Mouse (Mus musculus) splenic B cell, adult 2 months (primary cell): ENCODE measurements around the gene Plxnb2.
A peak's percentile ranks its signal among the peaks of the same experiment; 100 is the strongest.

Experiments
- DNase-seq: peaks from one replicate; pipeline ENCODE4 v3.0.0-alpha.2; 2011; ENCODE audit warnings: low read depth, low spot score
- H3K27me3 ChIP-seq: 2 replicates; pipeline ENCODE4 v1.6.1; 2012; ENCODE audit warnings: mild to moderate bottlenecking, low read length, moderate library complexity, mixed read lengths; ENCODE audit not compliant: control insufficient read depth, poor library complexity, insufficient read depth, severe bottlenecking
- H3K36me3 ChIP-seq: 2 replicates; pipeline ENCODE4 v1.6.1; 2012; ENCODE audit warnings: mild to moderate bottlenecking, low read length, moderate library complexity, mixed read lengths; ENCODE audit not compliant: control insufficient read depth, poor library complexity, insufficient read depth, severe bottlenecking

Gene Plxnb2

GRCm38 (mm10) chr15:89147895-89148294 lies 32.7 kb downstream of the Plxnb2 start:
- no peak for DNase-seq
- H3K36me3 ChIP-seq: peaks cover 2% of the 10 kb centered on the region; the same call in 1 of the 2 replicates
- H3K27me3 ChIP-seq: no peaks in the 10 kb centered on the region

- Histone ChIP-seq H3K27me3 (no peaks in the 10 kb centered on the region), H3K36me3 (peaks cover 2% of the 10 kb centered on the region; the same call in 1 of the 2 replicates)
- DNase-seq: no peak
Measured at GRCm38 (mm10) chr15:89147456-89147855, 33.1 kb downstream of the Plxnb2 start.

GRCm38 (mm10) chr15:89147024-89147423 lies 33.6 kb downstream of the Plxnb2 start:
- H3K36me3 ChIP-seq: peaks cover 2% of the 10 kb centered on the region; the same call in 1 of the 2 replicates
- DNase-seq: peak; percentile 86
- no peaks in the 10 kb centered on the region for H3K27me3 ChIP-seq

GRCm38 (mm10) chr15:89146537-89146936 lies 34.1 kb downstream of the Plxnb2 start:
- H3K27me3 ChIP-seq: no peaks in the 10 kb centered on the region
- peak; percentile 73 for DNase-seq
- peaks cover 2% of the 10 kb centered on the region; the same call in 1 of the 2 replicates for H3K36me3 ChIP-seq

DNA sequence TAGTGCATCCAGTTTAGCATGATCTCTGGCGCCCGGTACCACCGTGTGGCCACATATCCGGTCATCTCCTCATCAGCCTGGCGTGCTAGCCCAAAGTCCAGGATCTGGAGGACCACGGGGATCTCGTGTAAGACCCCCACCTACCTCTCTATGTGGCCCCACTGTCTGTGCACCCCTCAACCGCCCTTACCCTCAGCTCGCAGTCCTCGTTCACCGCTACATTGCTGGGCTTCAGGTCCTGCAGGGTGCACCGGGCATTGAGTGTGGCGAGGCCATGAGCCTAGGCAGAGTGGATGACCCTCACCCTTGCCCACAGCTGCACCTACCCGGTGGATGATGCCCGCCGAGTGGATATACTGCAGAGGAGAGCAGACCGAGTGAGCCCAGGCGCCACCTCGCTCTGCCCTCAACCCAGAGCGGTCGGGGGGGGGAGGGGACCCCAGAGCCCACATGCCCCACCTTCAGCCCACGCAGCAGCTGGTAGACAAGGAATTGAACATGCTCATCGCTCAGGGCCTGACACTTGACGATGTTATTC lies 34.7 kb downstream of the Plxnb2 start:
- Histone ChIP-seq H3K27me3 (no peaks in the 10 kb centered on the region), H3K36me3 (peaks cover 2% of the 10 kb centered on the region; the same call in 1 of the 2 replicates)
- no peak for DNase-seq

GRCm38 (mm10) chr15:89144965-89145364 lies 35.6 kb downstream of the Plxnb2 start:
- DNase-seq: peak; percentile 36
- Histone ChIP-seq H3K36me3 (peaks cover 2% of the 10 kb centered on the region; the same call in 1 of the 2 replicates), H3K27me3 (0 out of 2 replicates have a peak, but pooled peaks cover 2% of the 10 kb centered on the region)

GRCm38 (mm10) chr15:89143134-89143533 lies 37.5 kb downstream of the Plxnb2 start:
- no peak for DNase-seq
- H3K27me3 ChIP-seq: 0 out of 2 replicates have a peak, but pooled peaks cover 2% of the 10 kb centered on the region
- peaks cover 2% of the 10 kb centered on the region; the same call in 1 of the 2 replicates for H3K36me3 ChIP-seq

DNA sequence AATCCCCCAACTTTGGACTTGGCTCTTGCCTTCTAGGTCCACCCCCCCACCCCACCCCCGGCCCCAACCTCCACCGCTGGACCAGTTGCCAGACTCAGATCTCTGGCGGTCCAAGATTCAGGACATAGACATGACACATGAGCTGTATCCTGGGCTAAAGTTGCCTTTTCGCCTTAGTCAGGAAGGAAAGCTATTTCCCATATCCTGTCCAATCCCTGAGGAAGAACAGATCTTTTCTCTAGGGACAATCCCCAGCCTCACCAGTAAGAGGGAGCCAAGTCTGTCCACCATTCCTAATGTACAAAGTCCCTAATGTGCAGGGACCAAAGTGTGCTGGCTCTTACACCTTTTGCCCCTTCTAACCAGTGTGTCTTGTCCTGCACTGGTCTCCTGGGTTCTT lies 38.7 kb downstream of the Plxnb2 start:
- H3K36me3 ChIP-seq: peaks cover 2% of the 10 kb centered on the region; the same call in 1 of the 2 replicates
- 0 out of 2 replicates have a peak, but pooled peaks cover 2% of the 10 kb centered on the region for H3K27me3 ChIP-seq

DNA sequence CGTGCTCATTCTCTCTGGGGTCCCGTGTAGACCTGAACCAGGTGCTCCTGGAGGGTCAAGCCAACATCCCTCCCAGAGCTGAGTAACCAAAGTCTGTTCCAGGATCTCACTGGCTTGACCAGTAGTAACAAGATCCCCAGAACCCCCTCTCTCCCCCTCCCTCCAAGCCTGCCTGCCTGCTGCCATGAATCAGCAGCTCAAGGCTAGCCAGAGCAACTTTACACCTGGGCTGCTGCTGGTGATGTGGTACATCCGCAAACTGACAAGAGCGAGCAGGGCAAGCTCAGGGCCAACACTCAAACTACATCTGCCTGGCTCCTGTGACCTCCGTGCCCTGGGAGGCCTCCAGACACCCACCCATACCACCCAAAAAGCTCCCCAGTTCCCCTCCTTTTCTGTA lies 39.1 kb downstream of the Plxnb2 start:
- Histone ChIP-seq H3K27me3 (0 out of 2 replicates have a peak, but pooled peaks cover 2% of the 10 kb centered on the region), H3K36me3 (peaks cover 2% of the 10 kb centered on the region; the same call in 1 of the 2 replicates)
- DNase-seq: peak; percentile 34

More for the DNA sequence above, 38.7 kb downstream of the Plxnb2 start:
- no peak for DNase-seq

DNA sequence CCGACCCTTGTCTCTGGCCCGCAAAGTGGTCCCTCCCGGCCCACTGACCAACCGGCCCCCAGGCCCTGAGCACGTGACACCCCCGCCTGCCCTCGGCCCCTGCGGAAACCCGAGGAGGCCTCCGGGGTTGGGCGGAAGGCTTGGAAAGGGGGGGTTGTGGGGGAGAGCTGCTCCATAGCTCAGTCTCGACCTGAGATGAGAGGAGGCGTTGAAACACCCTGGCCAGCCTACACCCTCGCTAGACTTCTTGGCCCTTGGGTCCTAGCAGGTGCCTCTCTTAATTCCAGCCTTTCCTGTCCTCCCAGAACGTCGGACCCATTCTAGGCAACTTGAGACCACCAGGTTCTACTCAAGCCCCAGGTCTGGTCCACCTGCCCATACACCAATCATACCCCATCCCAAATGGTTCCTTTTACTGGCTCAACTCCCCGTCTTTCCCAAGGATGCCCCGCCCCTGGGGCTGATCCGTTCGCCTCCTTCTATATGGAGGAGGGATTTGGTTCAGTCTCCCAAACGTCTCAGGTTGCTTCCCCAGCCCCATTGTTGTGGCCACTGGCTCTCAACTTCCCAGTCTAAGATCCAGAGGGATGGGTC lies 39.8 kb downstream of the Plxnb2 start, which contains the start of gene Mapk12:
Gene Mapk12 (minus strand): TSS at position 45 of the 594 bp plus-strand sequence.
- H3K36me3 ChIP-seq: peaks cover 2% of the 10 kb centered on the region; the same call in 1 of the 2 replicates
- peak; percentile 33 for DNase-seq

DNA sequence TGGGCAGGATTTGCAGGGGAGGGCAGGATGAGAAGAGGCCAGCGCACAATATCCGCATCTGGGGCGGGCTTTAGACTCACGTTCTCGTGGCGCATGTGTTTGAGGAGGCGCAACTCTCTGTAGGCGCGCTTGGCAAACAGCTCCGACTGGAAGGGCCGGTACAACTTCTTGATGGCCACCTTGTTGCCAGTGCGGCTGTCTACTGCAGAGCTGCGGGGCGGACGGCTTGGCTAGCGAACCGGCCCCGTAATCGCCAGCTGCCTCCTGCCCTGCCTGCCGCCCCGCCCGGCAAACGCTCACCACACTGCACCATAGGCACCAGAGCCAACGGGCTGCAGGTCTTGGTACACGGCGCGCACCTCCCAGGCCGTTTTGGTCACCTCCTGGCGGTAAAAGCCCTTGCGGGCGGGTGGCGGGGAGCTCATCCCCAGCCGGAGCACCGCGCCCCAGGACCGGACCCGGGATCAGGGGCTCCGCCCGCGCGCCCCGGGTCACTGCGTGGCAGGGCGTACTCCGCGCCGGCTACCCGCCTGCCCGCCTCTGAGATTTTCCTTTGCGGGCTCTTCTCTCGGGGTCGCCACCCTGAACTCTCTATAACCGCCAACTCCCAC lies 40.4 kb downstream of the Plxnb2 start:
- peak; percentile 42 for DNase-seq
- Histone ChIP-seq H3K36me3 (peaks cover 2% of the 10 kb centered on the region; the same call in 1 of the 2 replicates), H3K27me3 (0 out of 2 replicates have a peak, but pooled peaks cover 2% of the 10 kb centered on the region)

More for the DNA sequence above, 39.8 kb downstream of the Plxnb2 start, which contains the start of gene Mapk12:
- 0 out of 2 replicates have a peak, but pooled peaks cover 2% of the 10 kb centered on the region for H3K27me3 ChIP-seq

- no peaks in the 10 kb centered on the region for H3K36me3 ChIP-seq
- DNase-seq: no peak
- 0 out of 2 replicates have a peak, but pooled peaks cover 2% of the 10 kb centered on the region for H3K27me3 ChIP-seq
Measured at GRCm38 (mm10) chr15:89138531-89138930, 42.1 kb downstream of the Plxnb2 start.

DNA sequence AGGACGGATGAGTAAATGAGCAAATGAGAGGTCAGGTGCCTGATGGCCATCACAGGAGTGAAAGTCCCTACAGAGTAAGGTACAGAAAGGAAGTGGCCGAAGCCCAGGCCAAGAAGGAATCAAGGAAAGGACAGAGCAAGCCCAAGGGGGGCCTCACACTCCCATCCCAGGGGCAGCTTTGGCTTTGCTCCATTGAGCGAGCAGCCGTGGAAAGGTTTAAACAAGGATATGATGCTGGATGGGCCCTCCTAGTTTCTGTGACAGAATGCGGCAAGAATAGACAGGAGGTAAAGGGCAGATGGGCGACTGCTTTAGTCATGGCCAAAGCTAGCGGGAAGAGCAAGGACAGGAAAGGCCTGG lies 42.6 kb downstream of the Plxnb2 start:
- Histone ChIP-seq H3K36me3 (no peaks in the 10 kb centered on the region), H3K27me3 (0 out of 2 replicates have a peak, but pooled peaks cover 2% of the 10 kb centered on the region)
- no peak for DNase-seq

DNA sequence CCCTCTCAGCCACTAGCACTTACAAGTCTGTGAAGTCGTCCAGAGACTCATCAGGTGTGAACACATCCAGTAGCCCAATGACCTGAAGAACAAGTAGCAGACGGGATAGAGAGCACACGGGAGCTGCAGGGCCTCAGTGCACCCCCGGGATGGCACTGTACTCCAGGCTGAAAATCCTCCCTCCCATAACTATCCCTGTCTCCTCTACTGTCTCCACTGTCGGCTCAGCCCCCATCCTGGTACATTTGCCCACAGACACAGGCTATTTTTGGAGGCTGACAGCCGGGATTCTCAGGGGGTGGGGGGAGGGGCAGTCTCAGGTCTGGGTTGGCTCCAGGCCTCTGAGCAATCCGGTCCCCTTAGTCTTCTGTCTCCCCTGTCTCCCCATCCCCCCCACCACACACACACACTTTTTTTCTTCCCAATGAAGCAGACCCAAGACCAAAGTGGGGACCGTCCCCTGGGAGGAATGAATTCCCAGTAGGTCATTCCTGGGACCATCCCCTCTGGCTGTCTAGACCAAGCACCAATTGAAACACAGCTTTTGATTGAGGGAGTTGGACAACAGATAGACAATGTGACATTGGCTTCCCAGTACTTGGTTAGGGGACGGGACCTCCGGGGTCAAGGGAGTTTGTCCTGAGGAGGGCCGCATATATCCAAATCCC lies 43.1 kb downstream of the Plxnb2 start:
- Histone ChIP-seq H3K36me3 (no peaks in the 10 kb centered on the region), H3K27me3 (0 out of 2 replicates have a peak, but pooled peaks cover 2% of the 10 kb centered on the region)
- DNase-seq: no peak
